Mouse (Mus musculus): Measurements from ENCODE around the gene Gm10354. TPM values are rescaled to one million over a fixed set of nuclear protein-coding genes. Genes with fewer than 3 reads are reported as not detected.
"Not testable (repeated sequence)": the region's sequence is repeated elsewhere in the genome, so short reads cannot be mapped to it uniquely, and the experiment has no call there.

The Gm10354 gene
- not detected in 2 replicates for total RNA-seq (2017)

- not testable (repeated sequence) for ATAC-seq (replicated peaks; ENCODE audit: low read depth, poor library complexity, severe bottlenecking)
Measured at GRCm38 (mm10) chr5:14978835-14979234, at the start of gene Gm10354. Gene Gm10354 (minus strand): TSS chr5:14978935.

DNA sequence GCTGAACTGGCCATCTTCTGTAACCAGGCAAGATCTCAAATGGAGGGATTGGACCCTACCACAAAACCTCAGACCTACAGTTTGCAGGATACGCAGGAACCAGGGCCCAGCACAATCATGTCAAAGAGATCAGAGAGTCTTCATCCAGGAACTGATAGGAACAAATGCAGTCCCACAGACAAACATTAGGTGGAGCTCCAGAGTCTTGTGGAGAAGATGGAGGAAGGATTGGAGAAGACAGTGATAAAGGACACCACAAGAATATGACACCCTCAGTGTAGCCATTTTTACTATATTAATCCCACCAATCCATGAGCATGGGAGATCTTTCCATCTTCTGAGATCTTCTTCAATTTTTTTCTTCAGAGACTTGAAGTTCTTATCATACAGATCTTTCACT lies 45.6 kb upstream of the Gm10354 start:
- not testable (repeated sequence) for ATAC-seq (replicated peaks; ENCODE audit: low read depth, poor library complexity, severe bottlenecking)

- not testable (repeated sequence) for ATAC-seq (replicated peaks; ENCODE audit: low read depth, poor library complexity, severe bottlenecking)
Measured at GRCm38 (mm10) chr5:15020067-15020466, 41.3 kb upstream of the Gm10354 start.

DNA sequence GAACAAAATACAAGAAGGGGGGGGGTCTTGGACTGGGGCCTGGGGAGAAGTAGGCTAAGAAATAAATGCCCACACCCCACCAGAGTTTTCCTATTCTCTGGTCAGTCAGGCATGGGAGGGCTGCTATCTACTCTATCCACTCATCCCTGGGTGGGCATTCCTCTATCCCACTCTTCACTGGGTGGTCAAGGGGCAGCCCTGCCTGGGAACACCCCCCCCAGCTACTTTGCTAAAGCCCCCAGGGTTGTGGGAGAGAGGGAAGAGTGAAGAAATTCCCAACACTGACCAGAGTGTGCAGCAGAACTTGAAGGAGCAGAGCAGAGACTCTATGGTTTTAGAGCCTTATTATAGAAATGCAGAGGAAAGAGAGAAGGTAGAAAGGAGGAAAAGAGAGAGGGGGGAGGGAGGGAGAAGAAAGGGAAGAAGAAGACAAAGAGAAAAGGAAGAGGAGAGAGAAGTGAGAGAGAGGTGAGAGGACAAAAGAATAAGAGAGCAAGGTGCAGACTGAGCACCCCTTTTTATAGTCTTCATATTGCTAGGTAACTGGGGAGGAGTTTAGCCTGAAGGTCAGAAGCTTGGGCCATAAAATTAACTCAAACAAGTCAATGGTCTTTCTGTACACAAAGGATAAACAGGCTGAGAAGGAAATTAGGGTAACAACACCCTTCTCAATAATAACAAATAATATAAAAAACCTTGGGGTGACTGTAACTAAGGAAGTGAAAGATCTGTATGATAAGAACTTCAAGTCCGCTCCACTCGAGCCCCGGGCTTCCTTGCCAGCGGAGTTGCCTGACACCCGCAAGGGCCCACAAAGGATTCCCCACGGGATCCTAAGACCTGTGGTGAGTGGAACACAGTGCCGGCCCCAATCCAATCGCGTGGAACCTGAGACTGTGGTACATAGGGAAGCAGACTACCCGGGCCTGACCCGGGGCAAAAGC lies 32.2 kb upstream of the Gm10354 start:
- not testable (repeated sequence) for ATAC-seq (replicated peaks; ENCODE audit: low read depth, poor library complexity, severe bottlenecking)

DNA sequence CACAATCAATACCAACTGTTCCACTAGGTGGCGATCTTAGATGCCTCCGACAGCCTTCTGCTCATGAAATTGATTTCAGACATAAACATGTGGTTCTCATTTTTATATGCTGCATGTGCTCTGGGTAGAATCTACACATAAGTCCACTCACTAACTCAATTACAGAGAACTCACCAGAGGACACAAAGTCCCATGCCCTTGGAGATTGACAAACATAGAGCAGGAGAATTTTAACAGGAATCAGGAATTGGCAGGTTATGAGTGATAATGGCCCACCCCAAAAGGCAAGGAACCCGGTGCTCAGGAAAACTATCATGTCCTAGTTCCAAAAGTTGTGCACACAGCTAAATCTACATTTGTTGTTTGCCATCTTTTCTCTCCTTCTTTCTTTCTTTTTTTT lies 28.2 kb upstream of the Gm10354 start:
- ATAC-seq (replicated peaks; ENCODE audit: low read depth, poor library complexity, severe bottlenecking): not testable (repeated sequence)

GRCm38 (mm10) chr5:15006288-15006687 lies 27.6 kb upstream of the Gm10354 start:
- not testable (repeated sequence) for ATAC-seq (replicated peaks; ENCODE audit: low read depth, poor library complexity, severe bottlenecking)

DNA sequence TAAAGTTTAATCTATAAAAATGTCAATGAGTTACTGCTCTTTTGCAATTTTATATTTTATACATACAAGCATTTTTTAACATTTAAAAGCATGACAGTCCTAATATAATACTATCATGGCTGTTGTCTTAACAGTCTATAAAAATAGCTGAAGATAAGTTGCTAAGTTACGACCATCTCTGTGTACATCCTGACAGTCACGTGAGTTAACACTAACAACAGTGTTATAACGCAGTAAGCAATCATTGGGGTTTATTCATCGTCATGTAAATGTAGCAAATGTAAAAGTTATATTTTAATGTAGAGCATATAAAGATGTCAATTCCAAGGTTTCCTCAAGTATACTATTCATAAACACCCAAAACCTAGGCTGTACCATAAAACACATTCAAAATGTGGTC lies 26.8 kb upstream of the Gm10354 start:
- not testable (repeated sequence) for ATAC-seq (replicated peaks; ENCODE audit: low read depth, poor library complexity, severe bottlenecking)

- not testable (repeated sequence) for ATAC-seq (replicated peaks; ENCODE audit: low read depth, poor library complexity, severe bottlenecking)
Measured at GRCm38 (mm10) chr5:15004569-15005562, 26.1 kb upstream of the Gm10354 start.

- ATAC-seq (replicated peaks; ENCODE audit: low read depth, poor library complexity, severe bottlenecking): not testable (repeated sequence)
Measured at GRCm38 (mm10) chr5:14998077-14998476, 19.3 kb upstream of the Gm10354 start.

GRCm38 (mm10) chr5:14997556-14997955 lies 18.8 kb upstream of the Gm10354 start:
- not testable (repeated sequence) for ATAC-seq (replicated peaks; ENCODE audit: low read depth, poor library complexity, severe bottlenecking)

DNA sequence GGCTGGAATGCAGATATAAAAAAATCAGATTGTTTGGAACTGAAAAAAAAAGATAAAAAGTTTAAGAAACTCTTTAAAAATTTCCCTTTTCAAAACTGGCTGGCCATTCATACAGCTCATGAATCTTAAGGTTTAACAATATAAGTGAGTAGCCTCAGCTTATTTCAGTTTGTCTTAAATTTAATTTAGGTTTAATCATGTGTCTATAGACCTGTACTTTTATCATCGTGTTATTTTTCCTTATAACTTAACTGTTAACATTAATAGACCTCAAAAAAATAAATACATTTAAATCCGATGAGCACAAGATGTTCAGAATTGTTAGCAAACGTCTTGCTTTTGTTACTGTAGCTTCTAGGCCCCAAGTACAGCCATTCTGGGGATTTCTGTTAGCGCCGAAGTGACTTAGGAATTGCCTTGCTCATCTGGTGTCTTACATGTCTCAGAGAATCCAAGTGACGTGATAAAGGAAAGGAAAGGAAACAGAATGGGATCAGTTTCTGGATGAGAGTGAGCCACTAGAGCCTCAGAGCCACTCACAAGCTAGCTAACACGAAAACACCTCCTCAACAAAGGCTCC lies 18.0 kb upstream of the Gm10354 start:
- not testable (repeated sequence) for ATAC-seq (replicated peaks; ENCODE audit: low read depth, poor library complexity, severe bottlenecking)

DNA sequence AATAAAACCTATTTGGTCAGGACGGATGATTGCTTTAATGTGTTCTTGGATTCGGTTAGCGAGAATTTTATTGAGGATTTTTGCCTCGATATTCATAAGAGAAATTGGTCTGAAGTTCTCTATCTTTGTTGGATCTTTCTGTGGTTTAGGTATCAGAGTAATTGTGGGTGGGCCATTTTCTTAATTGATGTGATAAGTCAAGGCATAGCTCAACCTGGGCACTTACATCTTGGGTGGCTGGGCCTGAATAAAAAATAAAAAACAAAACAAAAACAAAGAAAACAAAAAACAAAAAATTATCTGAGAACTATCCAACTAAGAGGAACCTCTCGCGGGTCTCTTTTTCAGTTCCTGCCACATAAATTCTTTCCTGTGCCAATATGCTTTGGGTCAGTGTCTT lies 15.4 kb upstream of the Gm10354 start:
- not testable (repeated sequence) for ATAC-seq (replicated peaks; ENCODE audit: low read depth, poor library complexity, severe bottlenecking)

GRCm38 (mm10) chr5:14990375-14991158 lies 11.8 kb upstream of the Gm10354 start:
- not testable (repeated sequence) for ATAC-seq (replicated peaks; ENCODE audit: low read depth, poor library complexity, severe bottlenecking)

DNA sequence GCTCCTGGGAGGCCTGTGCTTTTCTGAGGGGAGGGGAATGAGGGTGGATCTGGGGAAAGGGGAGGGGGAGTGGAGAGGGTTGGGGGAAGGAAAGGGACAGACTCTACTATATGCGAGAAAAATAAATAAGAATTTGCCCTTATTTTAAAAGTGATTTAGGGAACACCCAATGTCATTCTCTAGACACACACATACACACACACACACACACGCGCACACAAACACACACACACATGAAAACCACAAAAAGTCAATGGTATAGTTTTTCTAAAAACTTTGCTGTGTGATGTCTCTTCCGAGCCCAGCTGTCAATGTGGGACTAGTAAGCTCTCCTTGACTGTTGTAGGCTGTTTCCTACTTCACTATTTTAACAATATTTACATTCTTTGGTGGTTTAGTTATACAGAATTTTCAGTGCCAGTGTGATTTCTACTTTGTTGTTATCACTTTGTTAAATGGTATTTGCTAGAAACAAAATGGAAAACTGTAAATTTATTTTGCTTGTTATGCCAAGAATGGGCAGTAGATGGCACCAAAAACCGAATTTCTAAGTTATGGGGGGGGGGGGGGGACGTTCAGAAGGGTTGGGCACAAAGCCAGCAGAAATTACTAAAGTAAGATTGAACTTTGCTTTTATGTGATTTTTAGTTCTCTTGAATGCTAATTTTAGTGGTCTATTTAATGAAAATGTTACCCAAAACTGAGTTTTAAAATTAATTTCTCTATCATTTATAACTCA lies 8.1 kb upstream of the Gm10354 start:
- not testable (repeated sequence) for ATAC-seq (replicated peaks; ENCODE audit: low read depth, poor library complexity, severe bottlenecking)

- not testable (repeated sequence) for ATAC-seq (replicated peaks; ENCODE audit: low read depth, poor library complexity, severe bottlenecking)
Measured at GRCm38 (mm10) chr5:14977368-14977767, 1.4 kb downstream of the Gm10354 start.

DNA sequence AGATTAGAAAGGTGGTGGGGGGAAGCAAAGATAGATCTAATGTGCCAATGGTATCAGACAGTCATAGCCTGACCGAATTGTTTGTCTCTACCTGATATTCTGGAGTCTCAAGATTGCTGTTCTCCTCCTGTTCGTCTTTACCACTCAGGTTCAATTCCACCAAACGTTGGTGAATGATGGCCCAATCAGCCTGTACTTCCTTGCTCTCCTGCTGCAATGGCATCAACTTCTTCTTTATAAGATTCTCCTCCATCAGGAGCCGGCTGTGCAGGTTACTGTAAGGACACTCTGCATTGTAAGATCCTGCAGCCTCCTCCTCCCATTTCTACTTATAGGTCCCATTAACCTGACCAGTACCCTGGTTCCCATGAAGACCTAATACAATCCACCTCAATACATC lies 3.4 kb downstream of the Gm10354 start:
- not testable (repeated sequence) for ATAC-seq (replicated peaks; ENCODE audit: low read depth, poor library complexity, severe bottlenecking)

GRCm38 (mm10) chr5:14972841-14973240 lies 5.9 kb downstream of the Gm10354 start:
- ATAC-seq (replicated peaks; ENCODE audit: low read depth, poor library complexity, severe bottlenecking): not testable (repeated sequence)

DNA sequence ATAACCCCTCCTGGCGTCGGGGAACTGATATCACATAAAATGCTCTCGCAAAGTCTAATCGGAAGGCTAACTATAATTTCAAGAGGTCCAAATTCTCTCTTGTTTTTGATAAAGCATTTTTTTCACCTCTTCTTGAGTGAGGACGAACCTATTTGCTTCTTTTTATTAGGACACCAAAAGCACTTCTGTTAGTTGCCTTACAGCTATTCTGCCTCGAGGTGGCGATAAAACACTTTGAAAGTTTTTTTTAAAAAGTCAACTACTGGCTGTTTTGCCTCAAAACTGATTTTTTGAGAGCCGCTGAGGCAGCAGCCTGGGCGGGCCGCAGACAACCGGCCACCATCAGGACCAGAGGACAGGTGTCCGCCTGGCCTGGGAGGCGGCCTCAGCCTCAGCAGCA lies 14.9 kb downstream of the Gm10354 start:
- ATAC-seq (replicated peaks; ENCODE audit: low read depth, poor library complexity, severe bottlenecking): not testable (repeated sequence)
